Mouse (Mus musculus) liver, adult 2 months (tissue): Measurements from ENCODE around the gene Gm17190. TPM values are rescaled to one million over a fixed set of nuclear protein-coding genes. Genes with fewer than 3 reads are reported as not detected.

Experiments
- DNase-seq: peaks from one replicate; pipeline ENCODE4 v3.0.0-alpha.2; 2011; ENCODE audit warnings: low read depth, low spot score; ENCODE audit errors: extremely low read depth
- H3K27ac ChIP-seq: fragments of 200-500 bp; replicated peaks from 2 replicates; pipeline ENCODE4 v1.5.1; 2012; ENCODE audit warnings: low read depth, mild to moderate bottlenecking, control low read depth, inconsistent platforms, low read length; ENCODE audit not compliant: insufficient read depth
- H3K27me3 ChIP-seq: fragments of 200-500 bp; 2 replicates; pipeline ENCODE4 v1.6.1; 2012; ENCODE audit warnings: mild to moderate bottlenecking, moderate library complexity, low read length, inconsistent platforms; ENCODE audit not compliant: control insufficient read depth, insufficient read depth
- H3K36me3 ChIP-seq: fragments of 200-500 bp; 2 replicates; pipeline ENCODE4 v1.6.1; 2012; ENCODE audit warnings: low read length, inconsistent platforms; ENCODE audit not compliant: control insufficient read depth, insufficient read depth
- H3K4me1 ChIP-seq: fragments of 200-500 bp; 2 replicates; pipeline ENCODE4 v1.6.1; 2011; ENCODE audit warnings: low read length; ENCODE audit not compliant: control insufficient read depth, insufficient read depth
- H3K4me3 ChIP-seq: fragments of 200-500 bp; 2 replicates; pipeline ENCODE4 v1.5.1; 2011; ENCODE audit warnings: low read depth, mild to moderate bottlenecking, control low read depth, low read length, moderate library complexity; ENCODE audit not compliant: insufficient read depth
- H3K79me2 ChIP-seq: fragments of 200-500 bp; 2 replicates; pipeline ENCODE4 v1.6.1; 2012; ENCODE audit warnings: inconsistent platforms, mild to moderate bottlenecking, low read length, moderate library complexity; ENCODE audit not compliant: control insufficient read depth, insufficient read depth
- H3K9ac ChIP-seq: fragments of 200-500 bp; 2 replicates; pipeline ENCODE4 v1.6.1; 2012; ENCODE audit warnings: low read depth, mild to moderate bottlenecking, control low read depth, inconsistent platforms, low read length
- CTCF ChIP-seq: fragments of 200-500 bp; IDR thresholded peaks from 2 replicates; pipeline ENCODE4 v1.5.1; 2011; ENCODE audit warnings: low read depth, low read length, control low read depth
- POLR2A ChIP-seq: fragments of 200-500 bp; IDR thresholded peaks from 2 replicates; pipeline ENCODE4 v1.6.1; 2011; ENCODE audit warnings: low read length, control low read depth; ENCODE audit not compliant: insufficient read depth; ENCODE audit errors: extremely low read depth
- WGBS: fragments of 180-500 bp; shearing (Covaris S2); methylation state at CpG from one replicate; pipeline ENCODE4 v1.1.7; 2018; 5-methylcytosine and 5-hydroxymethylcytosine counted together
- polyA plus RNA-seq: library from polyadenylated mRNA; depleted of rRNA; stranded (reverse); fragments of >200 nt; gene quantifications from 2 replicates; pipeline ENCODE4 v1.2.3, GENCODE M21; 2012; rRNA removed
- total RNA-seq: library from RNA; depleted of rRNA; stranded (reverse); fragments of >200 nt; gene quantifications from 2 replicates; pipeline ENCODE4 v1.2.3, GENCODE M21; 2014; rRNA removed

Gm17190 gene
- total and polyA plus RNA-seq, 2 experiments: not detected

GRCm38 (mm10) chr13:96126669-96127068 lies 44.8 kb downstream of the Gm17190 start:
- 71% methylated on average over 6 of the region's 6 CpGs for WGBS

GRCm38 (mm10) chr13:96129081-96129480 lies 47.2 kb downstream of the Gm17190 start:
- H3K4me3 ChIP-seq: no peak overlapping the region
- H3K36me3 ChIP-seq: no peaks in the 10 kb centered on the region
- no peak for DNase-seq
- H3K4me1 ChIP-seq: no peaks in the 10 kb centered on the region
- 46% methylated on average over 3 of the region's 3 CpGs for WGBS
- TF ChIP-seq CTCF (no peak), POLR2A (no peak)
- H3K79me2 ChIP-seq: no peaks in the 10 kb centered on the region
- H3K9ac ChIP-seq: no peak overlapping the region
- peaks cover 16% of the 10 kb centered on the region; the same call in 1 of the 2 replicates for H3K27me3 ChIP-seq
- no peak overlapping the region for H3K27ac ChIP-seq

More at GRCm38 (mm10) chr13:96126669-96127068, 44.8 kb downstream of the Gm17190 start:
- DNase-seq: no peak
- H3K4me3 ChIP-seq: no peak overlapping the region
- TF ChIP-seq CTCF (no peak), POLR2A (no peak)
- H3K27me3 ChIP-seq: peaks cover 8% of the 10 kb centered on the region; the same call in 1 of the 2 replicates
- no peak overlapping the region for H3K27ac ChIP-seq
- H3K79me2 ChIP-seq: no peaks in the 10 kb centered on the region
- no peak overlapping the region for H3K9ac ChIP-seq
- H3K36me3 ChIP-seq: no peaks in the 10 kb centered on the region
- no peaks in the 10 kb centered on the region for H3K4me1 ChIP-seq

- no peaks in the 10 kb centered on the region for H3K79me2 ChIP-seq
- no peak overlapping the region for H3K4me3 ChIP-seq
- WGBS: 3% methylated on average over 27 of the region's 30 CpGs
- no peaks in the 10 kb centered on the region for H3K36me3 ChIP-seq
- peaks cover 16% of the 10 kb centered on the region; the same call in 1 of the 2 replicates for H3K27me3 ChIP-seq
- no peak for DNase-seq
- H3K9ac ChIP-seq: no peak overlapping the region
- no peak overlapping the region for H3K27ac ChIP-seq
- TF ChIP-seq CTCF (no peak), POLR2A (no peak)
- no peaks in the 10 kb centered on the region for H3K4me1 ChIP-seq
Measured at GRCm38 (mm10) chr13:96131050-96131449, 49.2 kb downstream of the Gm17190 start.

- H3K9ac ChIP-seq: no peak overlapping the region
- H3K79me2 ChIP-seq: no peaks in the 10 kb centered on the region
- TF ChIP-seq POLR2A (no peak), CTCF (no peak)
- H3K27me3 ChIP-seq: peaks cover 16% of the 10 kb centered on the region; the same call in 1 of the 2 replicates
- DNase-seq: no peak
- H3K36me3 ChIP-seq: no peaks in the 10 kb centered on the region
- WGBS: 2% methylated on average over 19 of the region's 19 CpGs
- H3K4me3 ChIP-seq: no peak overlapping the region
- H3K4me1 ChIP-seq: no peaks in the 10 kb centered on the region
- H3K27ac ChIP-seq: no peak overlapping the region
Measured at GRCm38 (mm10) chr13:96131911-96132310, 50.1 kb downstream of the Gm17190 start.

- H3K4me1 ChIP-seq: no peaks in the 10 kb centered on the region
- H3K27ac ChIP-seq: no peak within 1 kb of the TSS
- H3K4me3 ChIP-seq: no peak within 1 kb of the TSS
- no peak within 1 kb of the TSS for H3K9ac ChIP-seq
- H3K36me3 ChIP-seq: no peaks in the 10 kb centered on the region
- TF ChIP-seq CTCF (no peak), POLR2A (no peak)
- under 1% methylated on average over 38 of the region's 44 CpGs for WGBS
- no peaks in the 10 kb centered on the region for H3K79me2 ChIP-seq
- no peak for DNase-seq
- H3K27me3 ChIP-seq: peaks cover 16% of the 10 kb centered on the region; the same call in 1 of the 2 replicates
Measured at GRCm38 (mm10) chr13:96132401-96132816, 50.6 kb downstream of the Gm17190 start, which contains the start of gene Sv2c. Sv2c (minus strand) TSS chr13:96132577.

Other genes with a start within 250 kb of the Gm17190 start
- 156 and 189 TPM in 2 replicates for gene Iqgap2, start 190.1 kb upstream of the Gm17190 start, total RNA-seq
- 21.4 and 31.5 TPM in 2 replicates for gene Iqgap2, start 190.1 kb upstream of the Gm17190 start, polyA plus RNA-seq
- gene Gm20075, start 678 bp upstream of the Gm17190 start, total RNA-seq: 0.94 and 1.4 TPM in 2 replicates
- 1.0 TPM in 1 of 2 replicates, not detected in the other for gene Gm20075, start 678 bp upstream of the Gm17190 start, polyA plus RNA-seq
- under 0.01 and 0.09 TPM in 2 replicates for gene Sv2c, start 50.5 kb downstream of the Gm17190 start, total RNA-seq
- gene Sv2c, start 50.5 kb downstream of the Gm17190 start, polyA plus RNA-seq: 0.02 and 0.13 TPM in 2 replicates